Mouse (Mus musculus) lung, embryonic 15.5 days (tissue): ENCODE measurements around the gene Tppp2. TPM values are rescaled to one million over a fixed set of nuclear protein-coding genes. Genes with fewer than 3 reads are reported as not detected.

Experiments used
- ATAC-seq: fragments of 200-750 bp; cut with Nextera tagmentation; 2 replicates; pipeline ENCODE4 v1.8.0; 2017; ENCODE audit warnings: moderate number of reproducible peaks, borderline replicate concordance; ENCODE audit not compliant: low FRiP score, low TSS enrichment; ENCODE audit errors: extremely low read depth
- H3K27ac ChIP-seq: fragments of 300-500 bp; sonication (generic); 2 replicates; pipeline ENCODE4 v1.5.1; 2015; ENCODE audit warnings: moderate library complexity, mild to moderate bottlenecking, inconsistent platforms
- H3K27me3 ChIP-seq: fragments of 300-500 bp; sonication (generic); 2 replicates; pipeline ENCODE4 v1.6.1; 2015; ENCODE audit warnings: inconsistent platforms
- H3K36me3 ChIP-seq: fragments of 300-500 bp; sonication (generic); 2 replicates; pipeline ENCODE4 v1.6.1; 2015; ENCODE audit warnings: inconsistent platforms
- H3K4me1 ChIP-seq: fragments of 300-500 bp; sonication (generic); 2 replicates; pipeline ENCODE4 v1.6.1; 2015; ENCODE audit warnings: inconsistent platforms
- H3K4me2 ChIP-seq: fragments of 300-500 bp; sonication (generic); 2 replicates; pipeline ENCODE4 v1.6.1; 2015; ENCODE audit warnings: inconsistent platforms, mild to moderate bottlenecking, moderate library complexity
- H3K4me3 ChIP-seq: fragments of 300-500 bp; sonication (generic); 2 replicates; pipeline ENCODE4 v1.5.1; 2015; ENCODE audit warnings: mild to moderate bottlenecking, inconsistent platforms
- H3K9ac ChIP-seq: fragments of 300-500 bp; sonication (generic); 2 replicates; pipeline ENCODE4 v1.6.1; 2015; ENCODE audit warnings: inconsistent platforms
- H3K9me3 ChIP-seq: fragments of 300-500 bp; sonication (generic); 2 replicates; pipeline ENCODE4 v1.6.1; 2016; ENCODE audit warnings: inconsistent platforms
- WGBS: fragments of 180-500 bp; shearing (Covaris S2); methylation state at CpG from one replicate; pipeline ENCODE4 v1.1.7; 2015; 5-methylcytosine and 5-hydroxymethylcytosine counted together
- polyA plus RNA-seq: library from polyadenylated mRNA; unstranded; fragments of >200 nt; fragmentation: Nextera tagmentation; extraction: Ambion mirVana; gene quantifications from 2 replicates; pipeline ENCODE4 v1.2.1, GENCODE M21; 2015

The Tppp2 gene
- polyA plus RNA-seq, 1 experiment from 2014 or later, result not detected

DNA sequence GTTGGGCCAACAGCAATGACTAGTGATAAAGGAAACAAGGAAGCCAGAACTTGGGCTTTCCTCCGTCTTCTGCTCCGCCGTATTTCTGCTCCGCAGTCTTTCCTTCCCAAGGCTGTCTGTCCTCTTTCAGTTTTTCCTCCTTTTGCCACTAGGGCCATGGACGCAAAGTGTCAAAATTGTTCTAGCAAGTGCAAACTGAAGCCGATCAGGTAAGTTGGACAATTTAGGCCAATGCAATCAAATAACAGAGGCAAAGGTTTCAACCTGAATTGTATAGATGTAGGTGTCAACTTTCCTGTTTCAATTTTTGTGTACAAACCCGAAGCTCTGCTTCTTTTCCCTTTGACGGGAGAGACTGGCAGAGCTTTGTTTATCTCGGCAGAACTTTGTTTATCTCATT, 11.7 kb downstream of the Tppp2 start:
- Histone ChIP-seq H3K4me1 (peaks cover 25% of the 10 kb centered on the region), H3K9me3 (no peaks in the 10 kb centered on the region), H3K27ac (peak overlapping the region; percentile 63), H3K4me3 (no peak overlapping the region), H3K36me3 (no peaks in the 10 kb centered on the region), H3K4me2 (peak overlapping the region; percentile 21; the same call in 1 of the 2 replicates), H3K27me3 (no peaks in the 10 kb centered on the region), H3K9ac (no peak overlapping the region)
- ATAC-seq, result 0 out of 2 replicates have a peak, but pooled peaks have one; percentile 2
- WGBS, result 42% methylated on average over 9 of the region's 9 CpGs

DNA sequence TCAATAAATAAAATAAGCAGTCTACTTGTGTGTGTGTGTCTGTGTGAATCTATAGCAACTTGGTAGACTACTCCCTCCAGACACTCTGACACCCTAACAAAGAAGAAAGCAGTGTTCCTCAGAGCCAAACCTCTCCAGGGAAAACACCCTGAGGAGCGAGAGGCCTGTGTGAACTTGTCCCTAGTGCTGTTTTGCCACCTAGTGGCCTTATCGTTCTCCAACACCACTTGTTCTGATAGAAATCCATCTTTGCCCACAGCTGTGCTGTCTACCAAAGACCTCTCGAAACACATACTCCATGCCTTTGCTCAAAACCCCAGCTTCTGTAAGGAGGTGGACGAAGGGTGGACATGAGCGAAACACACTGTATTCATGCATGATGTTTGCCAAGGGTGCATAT, 12.6 kb downstream of the Tppp2 start:
- Histone ChIP-seq H3K4me2 (no peak overlapping the region), H3K27ac (no peak overlapping the region), H3K9me3 (no peaks in the 10 kb centered on the region), H3K4me1 (peaks cover 25% of the 10 kb centered on the region), H3K36me3 (no peaks in the 10 kb centered on the region), H3K27me3 (no peaks in the 10 kb centered on the region), H3K4me3 (no peak overlapping the region), H3K9ac (no peak overlapping the region)
- WGBS, result 27% methylated on average over 5 of the region's 5 CpGs
- peak; percentile 68 for ATAC-seq

DNA sequence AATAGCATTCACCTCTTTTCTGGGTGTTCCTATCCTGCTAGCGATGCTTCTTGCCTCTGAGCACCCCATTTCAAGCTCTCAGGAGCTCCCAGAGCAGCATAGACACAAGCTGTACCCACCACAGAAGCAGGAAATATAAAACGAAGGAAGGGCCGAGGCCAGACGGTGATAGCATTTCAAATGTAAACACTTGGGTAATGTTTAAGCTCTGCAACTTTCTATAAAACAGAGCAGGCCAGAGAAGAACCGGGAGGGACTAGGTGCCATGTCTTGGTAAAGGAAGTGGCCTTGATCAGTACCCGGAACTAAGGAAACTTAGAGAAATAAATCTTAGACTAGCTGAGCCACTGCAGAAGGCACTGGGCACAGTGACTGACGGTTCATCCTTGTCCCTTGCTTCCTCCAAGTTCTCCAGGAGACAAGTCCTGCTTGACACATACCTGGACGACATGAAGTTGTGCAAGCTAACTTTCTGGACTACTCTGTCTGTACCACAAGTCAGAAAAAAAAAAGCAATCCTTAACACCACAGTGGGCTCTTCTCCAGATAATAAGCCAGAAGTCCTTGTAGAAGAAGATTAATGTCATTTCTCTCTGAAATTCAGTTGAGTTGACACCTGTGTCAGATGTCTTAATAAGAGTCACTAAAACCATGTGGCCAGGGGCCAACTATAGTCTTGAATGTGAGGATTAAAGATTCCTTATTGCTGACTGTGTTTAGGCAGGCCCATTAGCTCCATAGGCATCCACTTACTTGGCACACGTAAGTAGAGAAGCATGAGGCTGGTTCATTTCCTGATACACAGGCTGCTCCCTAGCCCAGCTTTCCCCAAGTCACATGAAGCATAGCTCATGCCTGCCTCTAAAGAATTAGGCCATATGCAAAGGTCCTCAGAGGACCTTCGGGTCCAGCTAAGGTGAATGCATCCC, 14.1 kb downstream of the Tppp2 start:
- no peak for ATAC-seq
- 29% methylated on average over 10 of the region's 10 CpGs for WGBS

DNA sequence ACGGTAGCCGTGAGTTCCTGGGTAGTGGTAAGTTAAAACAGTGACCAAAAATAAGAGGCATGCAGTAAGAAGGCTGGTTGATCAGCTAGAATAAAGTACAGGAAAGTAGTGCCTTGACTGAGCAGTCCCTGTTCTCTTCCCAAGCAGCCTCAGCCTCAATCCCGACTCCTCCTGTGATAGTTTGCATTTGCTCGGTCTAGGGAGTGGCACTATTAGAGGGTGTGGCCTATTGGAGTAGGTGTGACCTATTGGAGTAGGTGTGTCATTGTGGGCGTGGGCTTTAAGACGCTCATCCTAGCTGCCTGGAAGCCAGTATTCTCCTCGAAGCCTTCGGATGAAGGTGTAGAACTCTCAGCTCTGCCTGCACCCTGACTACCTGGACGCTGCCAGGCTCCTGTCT, 20.8 kb downstream of the Tppp2 start:
- WGBS, result 83% methylated on average over 9 of the region's 9 CpGs
- no peaks in the 10 kb centered on the region for H3K9me3 ChIP-seq
- H3K27ac ChIP-seq, result no peak overlapping the region
- H3K27me3 ChIP-seq, result no peaks in the 10 kb centered on the region
- H3K4me1 ChIP-seq, result 0 out of 2 replicates have a peak, but pooled peaks cover 6% of the 10 kb centered on the region
- H3K36me3 ChIP-seq, result no peaks in the 10 kb centered on the region
- no peak overlapping the region for H3K4me3 ChIP-seq
- no peak overlapping the region for H3K9ac ChIP-seq
- no peak overlapping the region for H3K4me2 ChIP-seq
- ATAC-seq, result no peak

More for the DNA sequence above, 14.1 kb downstream of the Tppp2 start:
- Histone ChIP-seq H3K9me3 (no peaks in the 10 kb centered on the region), H3K4me1 (peaks cover 25% of the 10 kb centered on the region), H3K4me2 (no peak overlapping the region), H3K4me3 (no peak overlapping the region), H3K27ac (peak overlapping the region; percentile 69), H3K36me3 (no peaks in the 10 kb centered on the region), H3K9ac (no peak overlapping the region), H3K27me3 (no peaks in the 10 kb centered on the region)

DNA sequence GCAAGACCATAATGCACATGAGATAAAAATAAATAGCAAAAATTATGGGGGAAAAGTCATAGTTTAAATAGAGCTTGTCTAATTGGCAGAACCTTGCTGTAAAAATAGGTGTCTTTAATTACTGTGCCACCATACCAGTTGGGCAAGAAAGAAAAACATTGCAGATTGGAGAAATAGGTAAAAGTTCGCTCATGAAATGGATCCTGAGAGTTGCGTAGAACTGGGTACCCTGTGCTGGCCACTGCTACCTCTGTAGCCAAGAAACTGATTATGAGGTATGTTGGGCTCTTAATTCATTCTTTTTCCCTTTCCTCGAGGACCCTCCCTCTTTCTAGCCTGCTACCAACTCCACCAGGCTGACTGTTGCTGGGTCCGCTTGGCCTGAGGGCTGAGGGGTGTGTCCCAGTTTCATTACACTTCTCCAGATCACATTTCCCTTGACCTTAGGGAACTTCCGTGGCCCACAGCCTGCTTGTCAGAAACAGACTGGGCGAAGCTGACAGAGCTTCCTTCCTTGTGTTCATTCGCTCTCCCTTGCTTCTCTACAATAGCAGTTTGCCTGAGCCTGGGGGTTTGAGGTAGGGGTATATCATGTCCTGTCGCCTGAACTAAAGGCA, 22.8 kb downstream of the Tppp2 start:
- Histone ChIP-seq H3K27me3 (no peaks in the 10 kb centered on the region), H3K9me3 (no peaks in the 10 kb centered on the region), H3K4me3 (no peak overlapping the region), H3K27ac (no peak overlapping the region), H3K4me2 (no peak overlapping the region), H3K4me1 (0 out of 2 replicates have a peak, but pooled peaks cover 6% of the 10 kb centered on the region), H3K9ac (no peak overlapping the region), H3K36me3 (no peaks in the 10 kb centered on the region)
- 41% methylated on average over 8 of the region's 8 CpGs for WGBS
- no peak for ATAC-seq

DNA sequence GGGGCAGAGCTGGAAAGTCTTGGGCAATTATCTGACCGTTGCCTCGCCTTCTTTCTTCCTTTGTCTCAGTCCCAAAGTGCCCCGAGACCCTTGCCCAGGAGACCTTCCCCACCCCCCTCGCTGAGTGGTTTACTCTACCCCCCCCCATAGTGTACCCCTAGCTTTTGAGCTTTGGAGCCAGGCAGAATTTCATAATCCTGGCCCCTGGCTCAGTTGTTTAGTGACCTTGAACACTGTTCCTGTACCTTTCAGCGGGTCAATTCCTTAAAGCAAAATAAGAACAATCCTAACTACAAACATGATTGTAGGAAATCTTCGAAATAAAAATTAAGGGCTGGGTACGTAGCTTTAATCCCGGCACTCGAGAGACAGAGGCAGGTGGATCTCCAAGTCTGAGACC, 23.4 kb downstream of the Tppp2 start:
- WGBS, result 67% methylated on average over 9 of the region's 9 CpGs
- no peak overlapping the region for H3K4me2 ChIP-seq
- no peak overlapping the region for H3K9ac ChIP-seq
- no peaks in the 10 kb centered on the region for H3K27me3 ChIP-seq
- H3K4me3 ChIP-seq, result no peak overlapping the region
- no peaks in the 10 kb centered on the region for H3K36me3 ChIP-seq
- 0 out of 2 replicates have a peak, but pooled peaks cover 6% of the 10 kb centered on the region for H3K4me1 ChIP-seq
- no peaks in the 10 kb centered on the region for H3K9me3 ChIP-seq
- no peak for ATAC-seq
- no peak overlapping the region for H3K27ac ChIP-seq

DNA sequence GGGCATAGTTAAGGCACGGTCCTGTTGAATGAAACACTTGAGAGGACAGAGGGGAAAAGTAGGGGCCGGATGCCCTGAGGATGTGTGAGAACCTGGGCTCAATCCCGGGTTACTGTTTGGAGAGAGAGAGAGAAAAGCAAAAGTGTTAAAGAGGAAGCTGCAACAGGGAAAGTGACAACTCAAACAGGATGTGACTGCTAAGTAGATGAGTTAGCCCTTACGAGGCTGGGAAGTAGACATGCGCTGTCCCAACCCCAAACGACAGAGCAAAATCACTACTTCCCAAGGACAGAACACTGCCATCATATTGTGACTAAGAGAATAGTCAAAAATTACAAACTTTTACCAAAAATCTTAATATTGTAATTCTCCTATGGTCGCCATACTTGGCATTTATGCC, 24.0 kb downstream of the Tppp2 start:
- Histone ChIP-seq H3K27ac (no peak overlapping the region), H3K4me2 (no peak overlapping the region), H3K4me1 (0 out of 2 replicates have a peak, but pooled peaks cover 6% of the 10 kb centered on the region), H3K4me3 (no peak overlapping the region), H3K27me3 (no peaks in the 10 kb centered on the region), H3K9ac (no peak overlapping the region), H3K9me3 (no peaks in the 10 kb centered on the region), H3K36me3 (no peaks in the 10 kb centered on the region)
- ATAC-seq, result no peak
- 51% methylated on average over 7 of the region's 7 CpGs for WGBS

DNA sequence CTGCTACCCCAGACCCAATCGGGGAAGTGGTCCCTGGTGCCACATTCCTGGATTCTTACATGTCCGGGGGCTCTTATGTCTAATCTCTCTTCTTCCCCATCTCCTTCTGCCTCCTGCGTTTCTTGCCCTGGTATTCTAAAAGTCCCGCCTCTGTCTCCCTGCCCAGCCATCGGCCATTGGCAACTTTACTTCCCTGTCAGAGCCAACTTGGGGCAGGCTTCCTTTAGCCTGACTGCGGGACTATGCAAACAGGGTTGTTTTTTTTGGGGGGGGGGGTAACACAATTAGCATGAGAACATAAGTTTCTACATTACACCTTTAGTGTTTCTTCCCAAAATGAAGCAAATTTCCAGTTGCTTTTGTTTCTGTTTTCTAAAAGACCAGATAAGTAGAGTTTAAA, 25.1 kb downstream of the Tppp2 start:
- H3K27me3 ChIP-seq, result no peaks in the 10 kb centered on the region
- no peak for ATAC-seq
- whole genome bisulfite sequencing, result 65% methylated on average over 6 of the region's 6 CpGs

DNA sequence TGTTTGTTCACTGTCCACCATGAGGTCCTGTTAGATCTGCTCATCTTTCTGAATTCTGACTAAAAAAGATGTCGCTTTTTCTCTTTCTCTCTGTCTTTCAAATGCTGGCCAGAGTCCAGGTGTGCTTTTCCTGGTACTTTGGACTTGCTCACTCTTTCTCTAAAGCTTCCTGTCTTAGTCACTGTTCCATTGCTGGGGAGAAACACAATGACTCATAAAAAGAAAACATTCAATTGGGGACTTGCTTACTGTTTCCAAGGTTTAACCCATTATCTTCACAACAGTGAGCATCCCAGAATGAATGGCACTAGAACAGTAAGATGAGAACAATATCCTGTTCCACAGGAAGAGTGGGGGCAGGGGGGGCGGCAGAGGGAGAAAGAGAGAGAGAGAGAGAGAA, 42.1 kb downstream of the Tppp2 start:
- no peaks in the 10 kb centered on the region for H3K4me1 ChIP-seq
- no peaks in the 10 kb centered on the region for H3K36me3 ChIP-seq
- no peak overlapping the region for H3K27ac ChIP-seq
- no peak overlapping the region for H3K4me3 ChIP-seq
- no peak for ATAC-seq
- no peak overlapping the region for H3K9ac ChIP-seq
- H3K27me3 ChIP-seq, result no peaks in the 10 kb centered on the region
- 75% methylated on average over 2 of the region's 2 CpGs for WGBS
- no peaks in the 10 kb centered on the region for H3K9me3 ChIP-seq
- H3K4me2 ChIP-seq, result no peak overlapping the region

More for the DNA sequence above, 25.1 kb downstream of the Tppp2 start:
- H3K4me3 ChIP-seq, result no peak overlapping the region
- H3K4me2 ChIP-seq, result no peak overlapping the region
- H3K36me3 ChIP-seq, result no peaks in the 10 kb centered on the region
- H3K4me1 ChIP-seq, result 0 out of 2 replicates have a peak, but pooled peaks cover 6% of the 10 kb centered on the region
- H3K9ac ChIP-seq, result no peak overlapping the region
- no peak overlapping the region for H3K27ac ChIP-seq
- no peaks in the 10 kb centered on the region for H3K9me3 ChIP-seq

DNA sequence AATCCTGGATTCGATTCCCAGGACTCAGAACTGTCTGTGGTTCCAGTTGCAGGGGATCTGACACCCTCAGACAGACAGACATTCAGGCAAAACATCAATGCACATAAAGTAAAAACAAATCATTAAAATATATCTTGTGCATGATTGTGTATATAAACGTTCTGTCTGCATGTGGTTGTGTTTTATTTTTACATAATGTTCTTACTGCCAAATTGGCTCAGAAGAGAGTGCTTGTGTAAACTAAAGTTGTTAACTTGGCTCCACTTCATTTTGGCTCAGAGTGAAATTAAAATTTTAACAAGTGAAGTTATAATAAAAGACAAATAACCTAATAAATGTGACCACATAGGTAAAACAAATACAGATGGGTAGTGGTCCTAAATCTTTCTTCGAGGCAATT, 49.2 kb downstream of the Tppp2 start:
- Histone ChIP-seq H3K9me3 (no peaks in the 10 kb centered on the region), H3K4me2 (no peak overlapping the region), H3K4me3 (no peak overlapping the region), H3K36me3 (no peaks in the 10 kb centered on the region), H3K9ac (no peak overlapping the region), H3K27me3 (no peaks in the 10 kb centered on the region), H3K4me1 (no peaks in the 10 kb centered on the region), H3K27ac (no peak overlapping the region)
- ATAC-seq, result no peak
- whole genome bisulfite sequencing, result 50% methylated on average over 3 of the region's 3 CpGs
